Mouse (Mus musculus) 3134 (cell line): ENCODE data around the gene Zfy1.
"Not testable (repeated sequence)": the region's sequence is repeated elsewhere in the genome, so short reads cannot be mapped to it uniquely, and the experiment has no call there.

Experiments
- DNase-seq: peaks from one replicate; pipeline ENCODE4 v3.0.0-alpha.2; 2011; ENCODE audit warnings: low spot score; ENCODE audit not compliant: insufficient read length; ENCODE audit errors: extremely low read depth

Gene Zfy1

GRCm38 (mm10) chrY:797309-797708 lies at the start of gene Zfy1:
Zfy1 (minus strand) TSS chrY:797409.
- DNase-seq, result not testable (repeated sequence)

- DNase-seq, result no peak
Measured at GRCm38 (mm10) chrY:818396-818795, 21.2 kb upstream of the Zfy1 start, which contains the start of gene Uba1y. Uba1y (plus strand) TSS chrY:818649.

GRCm38 (mm10) chrY:808991-809661 lies 11.9 kb upstream of the Zfy1 start:
- no peak for DNase-seq
